Mouse (Mus musculus) embryo, embryonic 10.5 days (tissue): ENCODE data around the gene Mkrn2.
A peak's percentile ranks its signal among the peaks of the same experiment; 100 is the strongest.

Experiments used
- DNase-seq: peaks from one replicate; pipeline ENCODE4 v3.0.0-alpha.2; 2015; ENCODE audit warnings: low spot score

The Mkrn2 gene

GRCm38 (mm10) chr6:115601715-115602523 is at the start of gene Mkrn2:
Mkrn2 (plus strand) TSS chr6:115601902.
- peak; percentile 88 for DNase-seq

- DNase-seq = no peak
Observed at GRCm38 (mm10) chr6:115555485-115555884, 46.2 kb upstream of the Mkrn2 start.

GRCm38 (mm10) chr6:115558176-115558575 is 43.5 kb upstream of the Mkrn2 start:
- no peak for DNase-seq

GRCm38 (mm10) chr6:115559651-115560632 is 41.8 kb upstream of the Mkrn2 start:
- DNase-seq = no peak

GRCm38 (mm10) chr6:115565479-115566045 is 36.1 kb upstream of the Mkrn2 start:
- DNase-seq = no peak

GRCm38 (mm10) chr6:115574171-115574570 is 27.5 kb upstream of the Mkrn2 start:
- DNase-seq = no peak

GRCm38 (mm10) chr6:115577407-115577806 is 24.3 kb upstream of the Mkrn2 start:
- DNase-seq = no peak

- DNase-seq = no peak
Observed at GRCm38 (mm10) chr6:115577941-115578340, 23.8 kb upstream of the Mkrn2 start.

GRCm38 (mm10) chr6:115580810-115581209 is 20.9 kb upstream of the Mkrn2 start:
- DNase-seq = no peak

- DNase-seq = no peak
Observed at GRCm38 (mm10) chr6:115582328-115583115, 19.2 kb upstream of the Mkrn2 start.

- DNase-seq = no peak
Observed at GRCm38 (mm10) chr6:115583430-115584125, 18.1 kb upstream of the Mkrn2 start.

GRCm38 (mm10) chr6:115584176-115584575 is 17.5 kb upstream of the Mkrn2 start:
- no peak for DNase-seq

- no peak for DNase-seq
Observed at GRCm38 (mm10) chr6:115586321-115586720, 15.4 kb upstream of the Mkrn2 start.

- DNase-seq = no peak
Observed at GRCm38 (mm10) chr6:115591692-115592359, 9.9 kb upstream of the Mkrn2 start.

- no peak for DNase-seq
Observed at GRCm38 (mm10) chr6:115592458-115592857, 9.2 kb upstream of the Mkrn2 start, which contains the start of gene Mkrn2os. Mkrn2os (minus strand) TSS chr6:115592576.

GRCm38 (mm10) chr6:115593252-115593651 is 8.4 kb upstream of the Mkrn2 start:
- no peak for DNase-seq

- DNase-seq = no peak
Observed at GRCm38 (mm10) chr6:115594463-115594862, 7.2 kb upstream of the Mkrn2 start.

- no peak for DNase-seq
Observed at GRCm38 (mm10) chr6:115595667-115596066, 6.0 kb upstream of the Mkrn2 start.

- no peak for DNase-seq
Observed at GRCm38 (mm10) chr6:115601322-115601714, 384 bp upstream of the Mkrn2 start.

- no peak for DNase-seq
Observed at GRCm38 (mm10) chr6:115606461-115606860, 4.8 kb downstream of the Mkrn2 start.
